Mouse (Mus musculus) ovary, postnatal 14 days (tissue): ENCODE measurements around the gene Gpc3.
A peak's percentile ranks its signal among the peaks of the same experiment; 100 is the strongest.

Source experiments
- DNase-seq: peaks from one replicate; pipeline ENCODE4 v3.0.0; 2022; ENCODE audit warnings: low spot score

Gpc3 gene

GRCm38 (mm10) chrX:52558526-52558925, 55.2 kb downstream of the Gpc3 start:
- no peak for DNase-seq

- DNase-seq, result no peak
Measured at GRCm38 (mm10) chrX:52557489-52557888, 56.3 kb downstream of the Gpc3 start.

- no peak for DNase-seq
Measured at GRCm38 (mm10) chrX:52551296-52551695, 62.5 kb downstream of the Gpc3 start.

DNA sequence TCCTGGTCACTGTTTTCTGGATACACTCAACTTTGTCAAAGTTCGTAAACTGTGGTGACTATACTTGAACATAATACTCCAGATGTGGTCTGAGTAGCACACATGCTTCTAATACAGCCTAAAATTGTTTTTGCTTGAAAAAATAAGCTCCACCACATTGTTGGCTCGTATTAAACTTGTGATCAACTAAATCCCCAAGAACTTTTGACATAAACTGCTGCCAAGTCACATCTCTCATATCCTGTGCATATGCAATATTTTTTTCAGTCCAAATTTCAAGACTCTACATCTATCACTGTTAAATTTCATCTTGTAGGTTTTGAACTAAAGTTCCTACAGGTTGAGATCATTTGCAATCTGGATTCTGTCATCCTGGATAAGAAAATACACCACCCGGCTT, 69.1 kb downstream of the Gpc3 start:
- no peak for DNase-seq

- no peak for DNase-seq
Measured at GRCm38 (mm10) chrX:52537282-52537681, 76.5 kb downstream of the Gpc3 start.

- DNase-seq, result no peak
Measured at GRCm38 (mm10) chrX:52533766-52534165, 80.0 kb downstream of the Gpc3 start.

GRCm38 (mm10) chrX:52533098-52533497, 80.7 kb downstream of the Gpc3 start:
- DNase-seq, result no peak

GRCm38 (mm10) chrX:52532124-52532523, 81.6 kb downstream of the Gpc3 start:
- DNase-seq, result no peak

- no peak for DNase-seq
Measured at GRCm38 (mm10) chrX:52526086-52526485, 87.7 kb downstream of the Gpc3 start.

GRCm38 (mm10) chrX:52525132-52525531, 88.6 kb downstream of the Gpc3 start:
- DNase-seq, result no peak

- no peak for DNase-seq
Measured at GRCm38 (mm10) chrX:52514553-52514952, 99.2 kb downstream of the Gpc3 start.

DNA sequence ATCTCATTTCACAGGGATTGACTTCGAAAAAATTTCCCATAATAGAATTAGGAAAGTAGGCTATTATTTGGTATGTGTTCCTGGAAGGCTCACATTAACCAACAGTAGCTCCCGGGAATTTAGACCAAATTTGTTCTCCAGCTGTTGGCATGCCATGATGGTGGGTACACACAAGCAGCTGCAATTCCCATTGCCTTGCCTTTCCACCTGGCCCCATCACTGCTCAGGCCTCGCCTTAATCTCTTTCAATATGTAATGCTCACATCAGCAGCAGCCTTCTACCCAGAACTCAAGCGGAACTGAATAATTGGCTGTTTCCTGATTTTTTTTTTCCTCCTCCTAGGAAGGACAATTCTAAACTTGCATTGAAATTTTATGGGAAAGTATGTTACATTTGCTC, 102.6 kb downstream of the Gpc3 start:
- DNase-seq, result no peak

GRCm38 (mm10) chrX:52503857-52504256, 109.9 kb downstream of the Gpc3 start:
- DNase-seq, result no peak

DNA sequence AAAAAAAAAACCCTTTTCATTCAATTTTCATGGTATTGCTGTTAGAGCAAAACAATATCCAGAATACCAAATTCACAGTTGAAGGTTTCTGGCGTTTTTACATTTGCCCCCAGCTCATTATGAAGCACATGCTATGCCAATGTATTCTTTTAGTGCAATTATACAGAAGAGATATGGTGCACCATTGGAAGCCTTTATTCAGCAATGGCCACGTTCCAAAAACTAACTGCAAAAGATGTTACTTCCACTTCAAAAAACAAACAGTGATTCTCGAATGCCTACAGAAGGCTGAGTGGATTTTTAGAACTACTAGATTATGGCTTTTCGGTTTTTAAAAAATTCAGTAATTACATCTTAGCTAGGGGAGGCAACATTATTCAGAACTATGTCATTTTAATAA, 124.3 kb downstream of the Gpc3 start:
- DNase-seq, result no peak

DNA sequence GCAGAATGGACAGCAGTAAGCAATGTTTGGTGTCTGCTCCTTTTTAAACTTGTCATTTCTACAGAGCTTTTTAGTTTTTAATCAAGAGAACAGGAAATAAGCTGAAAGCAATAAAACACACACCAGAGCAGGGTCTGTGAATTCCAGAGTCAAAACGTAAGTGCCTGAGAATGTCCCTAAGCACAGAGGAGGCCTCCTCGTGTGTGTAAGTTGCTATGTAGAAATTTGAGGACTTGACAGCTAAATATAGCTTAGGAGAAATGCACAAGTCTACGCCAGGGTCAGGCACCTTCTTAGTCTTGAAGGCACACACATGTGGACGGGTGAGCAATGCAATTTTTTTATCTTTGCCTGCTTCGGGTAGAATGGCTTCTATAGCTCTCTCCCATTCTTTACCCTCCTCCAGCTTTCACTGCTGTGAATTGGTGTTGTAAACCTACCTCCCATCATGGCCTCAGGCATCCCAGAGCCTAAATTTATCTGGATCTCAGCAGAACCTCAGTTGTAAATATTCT, 158.6 kb downstream of the Gpc3 start:
- DNase-seq, result no peak

- peak; percentile 63 for DNase-seq
Measured at GRCm38 (mm10) chrX:52453445-52454182, 160.1 kb downstream of the Gpc3 start.

- no peak for DNase-seq
Measured at GRCm38 (mm10) chrX:52449177-52449576, 164.6 kb downstream of the Gpc3 start.

DNA sequence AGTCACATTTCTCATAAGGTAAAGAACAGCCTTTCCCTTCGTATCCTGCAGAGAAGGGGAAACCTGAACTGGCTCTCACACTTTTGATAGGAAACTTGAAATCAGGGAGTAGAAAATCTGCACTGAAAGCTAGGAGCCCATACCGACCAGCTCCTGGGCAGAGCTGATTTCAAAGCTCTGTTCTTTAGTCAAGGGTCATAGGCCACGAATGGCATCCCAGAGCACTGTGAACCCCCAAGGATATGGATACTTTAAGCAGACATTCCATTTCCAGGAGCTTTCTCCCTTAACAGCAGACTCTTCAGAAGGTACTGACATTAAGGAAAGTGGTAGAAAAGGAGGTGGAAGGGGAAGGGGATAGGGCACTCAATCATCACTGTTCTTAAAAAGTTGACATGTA, 165.3 kb downstream of the Gpc3 start:
- DNase-seq, result no peak

DNA sequence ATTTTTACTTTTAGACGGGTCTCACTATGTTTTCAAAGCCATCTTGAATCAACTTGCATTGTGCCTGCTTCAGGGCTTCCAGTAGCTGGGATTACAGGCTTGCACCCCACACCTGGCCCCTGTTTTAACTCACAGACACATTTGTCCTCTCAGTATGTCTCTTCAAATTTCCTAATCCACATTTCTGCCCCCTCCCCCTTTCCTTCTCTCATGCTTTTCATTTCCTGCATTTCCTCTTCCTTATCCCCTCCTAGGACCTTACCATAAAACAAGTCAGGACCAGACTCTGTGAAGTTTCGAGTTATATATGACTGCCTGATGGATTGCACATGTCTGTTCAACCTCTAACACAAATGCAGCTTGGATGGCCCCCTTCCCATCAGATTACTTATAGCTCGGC, 167.2 kb downstream of the Gpc3 start:
- DNase-seq, result no peak

- no peak for DNase-seq
Measured at GRCm38 (mm10) chrX:52444977-52445376, 168.8 kb downstream of the Gpc3 start.

GRCm38 (mm10) chrX:52441798-52442197, 172.0 kb downstream of the Gpc3 start:
- no peak for DNase-seq

GRCm38 (mm10) chrX:52439421-52439820, 174.3 kb downstream of the Gpc3 start:
- no peak for DNase-seq

- no peak for DNase-seq
Measured at GRCm38 (mm10) chrX:52425605-52426004, 188.1 kb downstream of the Gpc3 start.

DNA sequence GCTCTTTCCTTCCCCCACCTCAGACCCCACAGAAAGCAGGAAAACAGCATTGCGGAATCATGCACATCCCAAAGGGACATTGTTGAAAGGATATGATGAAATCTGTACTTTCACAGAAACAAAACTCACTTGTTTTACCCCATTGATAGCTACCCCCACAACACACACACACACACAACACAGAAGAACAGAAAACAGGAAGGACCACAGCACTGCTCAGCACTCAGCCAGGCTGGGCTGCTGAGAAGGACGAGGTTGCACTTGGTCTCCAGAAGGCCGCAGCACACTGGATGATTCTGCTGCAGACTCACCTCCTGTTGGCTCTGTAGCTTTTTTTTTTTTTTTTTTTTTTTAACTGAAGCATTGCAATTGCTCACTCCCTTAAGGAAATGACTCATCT, 193.9 kb downstream of the Gpc3 start:
- DNase-seq, result no peak
